Mouse (Mus musculus) MEL (cell line): ENCODE data around the gene Rnasel. TPM values are rescaled to one million over a fixed set of nuclear protein-coding genes. Genes with fewer than 3 reads are reported as not detected.

Source experiments
- DNase-seq: peaks from one replicate; pipeline ENCODE4 v3.0.0; 2011; ENCODE audit warnings: low read depth, low spot score
- H3K27ac ChIP-seq: 2 replicates; pipeline ENCODE4 v1.5.1; 2012; ENCODE audit warnings: low read depth, mild to moderate bottlenecking, control low read depth, low read length, moderate library complexity; ENCODE audit not compliant: control insufficient read depth
- H3K27me3 ChIP-seq, 2 experiments: fragments of 150-350 bp in 1 of 2; sonication (generic) in 1 of 2; 2 replicates each; pipeline ENCODE4 v1.6.1; 2012; ENCODE audit warnings: low read length in 2 of 2, mild to moderate bottlenecking in 2 of 2, improper control_type of control experiment in 1 of 2, moderate library complexity in 1 of 2; ENCODE audit not compliant: insufficient read depth in 2 of 2, control insufficient read depth in 1 of 2
- H3K36me3 ChIP-seq, 2 experiments: 2 replicates each; pipeline ENCODE4 v1.6.1; 2012 to 2014; ENCODE audit warnings: low read length in 2 of 2, improper control_type of control experiment in 1 of 2, inconsistent platforms in 1 of 2, mild to moderate bottlenecking in 1 of 2; ENCODE audit not compliant: insufficient read depth in 2 of 2, control insufficient read depth in 1 of 2
- H3K4me1 ChIP-seq, 2 experiments: fragments of 150-350 bp in 1 of 2; sonication (generic) in 1 of 2; 2 replicates each; pipeline ENCODE4 v1.6.1; 2012; ENCODE audit warnings: low read length in 2 of 2, improper control_type of control experiment in 1 of 2, mild to moderate bottlenecking in 1 of 2; ENCODE audit not compliant: insufficient read depth in 2 of 2, control insufficient read depth in 1 of 2
- H3K4me3 ChIP-seq, 2 experiments: fragments of 150-350 bp in 1 of 2; sonication (generic) in 1 of 2; 2 replicates each; pipeline ENCODE4 v1.5.1; 2012; ENCODE audit warnings: low read depth in 2 of 2, low read length in 2 of 2, mild to moderate bottlenecking in 2 of 2, moderate library complexity in 2 of 2, control low read depth in 1 of 2, improper control_type of control experiment in 1 of 2; ENCODE audit not compliant: control insufficient read depth in 1 of 2, insufficient read depth in 1 of 2
- H3K79me2 ChIP-seq: 2 replicates; pipeline ENCODE4 v1.6.1; 2012; ENCODE audit warnings: mild to moderate bottlenecking, low read length, moderate library complexity; ENCODE audit not compliant: control insufficient read depth, poor library complexity, insufficient read depth
- H3K9ac ChIP-seq: 2 replicates; pipeline ENCODE4 v1.6.1; 2012; ENCODE audit warnings: low read depth, mild to moderate bottlenecking, control low read depth, low read length, moderate library complexity; ENCODE audit not compliant: control insufficient read depth, poor library complexity, severe bottlenecking
- H3K9me3 ChIP-seq: fragments of 150-350 bp; sonication (generic); replicated peaks from 2 replicates; pipeline ENCODE4 v1.6.1; 2012; ENCODE audit warnings: mild to moderate bottlenecking, low read length, improper control_type of control experiment, moderate library complexity; ENCODE audit not compliant: insufficient read depth
- CHD2 ChIP-seq: IDR thresholded peaks from 2 replicates; pipeline ENCODE4 v1.6.1; 2011; ENCODE audit warnings: low read length, improper control_type of control experiment
- ELF1 ChIP-seq: IDR thresholded peaks from 2 replicates; pipeline ENCODE4 v1.6.1; 2014; ENCODE audit warnings: low read depth, mild to moderate bottlenecking, inconsistent platforms, low read length, improper control_type of control experiment, moderate library complexity
- EP300 ChIP-seq, 2 experiments: IDR thresholded peaks; 2 replicates each; pipeline ENCODE4 v1.6.1; 2011; ENCODE audit warnings: improper control_type of control experiment in 2 of 2, low read length in 2 of 2, low read depth in 1 of 2, mild to moderate bottlenecking in 1 of 2
- ETS1 ChIP-seq: IDR thresholded peaks from 2 replicates; pipeline ENCODE4 v1.6.1; 2012; ENCODE audit warnings: low read depth, mild to moderate bottlenecking, inconsistent platforms, low read length, improper control_type of control experiment, moderate library complexity
- GATA1 ChIP-seq: IDR thresholded peaks from 2 replicates; pipeline ENCODE4 v1.6.1; 2011; ENCODE audit warnings: low read depth, low read length, improper control_type of control experiment
- HCFC1 ChIP-seq: IDR thresholded peaks from 2 replicates; pipeline ENCODE4 v1.6.1; 2012; ENCODE audit warnings: low read depth, mild to moderate bottlenecking, inconsistent platforms, low read length, improper control_type of control experiment, moderate library complexity
- JUND ChIP-seq: IDR thresholded peaks from 2 replicates; pipeline ENCODE4 v1.6.1; 2011; ENCODE audit warnings: low read depth, mild to moderate bottlenecking, improper control_type of control experiment, low read length
- MAFK ChIP-seq: IDR thresholded peaks from 2 replicates; pipeline ENCODE4 v1.6.1; 2011; ENCODE audit warnings: low read depth, mild to moderate bottlenecking, low read length, improper control_type of control experiment, borderline replicate concordance
- MEF2A ChIP-seq: IDR thresholded peaks from 2 replicates; pipeline ENCODE4 v1.6.1; 2014; ENCODE audit warnings: low read depth, mild to moderate bottlenecking, inconsistent platforms, low read length, improper control_type of control experiment; ENCODE audit not compliant: poor library complexity, insufficient replicate concordance, severe bottlenecking; ENCODE audit errors: extremely low read depth
- MXI1 ChIP-seq: IDR thresholded peaks from 2 replicates; pipeline ENCODE4 v1.6.1; 2011; ENCODE audit warnings: mild to moderate bottlenecking, low read depth, low read length, improper control_type of control experiment
- MYB ChIP-seq: IDR thresholded peaks from 2 replicates; pipeline ENCODE4 v1.6.1; 2011; ENCODE audit warnings: mild to moderate bottlenecking, low read depth, low read length, improper control_type of control experiment
- NELFE ChIP-seq: IDR thresholded peaks from 2 replicates; pipeline ENCODE4 v1.6.1; 2011; ENCODE audit warnings: low read depth, low read length, improper control_type of control experiment
- NRF1 ChIP-seq: IDR thresholded peaks from 2 replicates; pipeline ENCODE4 v1.6.1; 2014; ENCODE audit warnings: low read depth, mild to moderate bottlenecking, inconsistent platforms, low read length, improper control_type of control experiment, moderate library complexity; ENCODE audit not compliant: poor library complexity, insufficient read depth, severe bottlenecking
- RAD21 ChIP-seq: IDR thresholded peaks from 2 replicates; pipeline ENCODE4 v1.6.1; 2011; ENCODE audit warnings: mild to moderate bottlenecking, low read depth, low read length, improper control_type of control experiment
- SMC3 ChIP-seq: IDR thresholded peaks from 2 replicates; pipeline ENCODE4 v1.6.1; 2011; ENCODE audit warnings: low read depth, low read length, improper control_type of control experiment
- TAL1 ChIP-seq: IDR thresholded peaks from 2 replicates; pipeline ENCODE4 v1.6.1; 2012; ENCODE audit warnings: mild to moderate bottlenecking, inconsistent platforms, low read length, moderate library complexity, mixed read lengths
- TBP ChIP-seq: IDR thresholded peaks from 2 replicates; pipeline ENCODE4 v1.8.0; 2011; ENCODE audit warnings: low read depth, low read length, improper control_type of control experiment
- USF1 ChIP-seq: IDR thresholded peaks from 2 replicates; pipeline ENCODE4 v1.6.1; 2014; ENCODE audit warnings: low read depth, mild to moderate bottlenecking, inconsistent platforms, low read length, improper control_type of control experiment, moderate library complexity
- ZC3H11A ChIP-seq: IDR thresholded peaks from 2 replicates; pipeline ENCODE4 v1.6.1; 2012; ENCODE audit warnings: low read depth, mild to moderate bottlenecking, inconsistent platforms, low read length, improper control_type of control experiment
- ZMIZ1 ChIP-seq: IDR thresholded peaks from 2 replicates; pipeline ENCODE4 v1.6.1; 2012; ENCODE audit warnings: low read depth, mild to moderate bottlenecking, inconsistent platforms, low read length, improper control_type of control experiment, moderate library complexity
- polyA plus RNA-seq, 2 experiments: library from polyadenylated mRNA; stranded (reverse) in 1 of 2; unstranded in 1 of 2; fragments of >175 nt in 1 of 2; fragments of >200 nt in 1 of 2; gene quantifications; 2 replicates each; pipeline versions ENCODE4 v1.2.1 to v1.2.4; 2012; ENCODE audit warnings: low replicate concordance in 2 of 2, low read depth in 1 of 2; ENCODE audit not compliant: insufficient read length in 2 of 2, insufficient read depth in 1 of 2, missing spikeins in 1 of 2
- total RNA-seq: library from RNA; depleted of rRNA; stranded (reverse); fragments of 300-350 nt; gene quantifications from 2 replicates; pipeline ENCODE4 v1.2.3, GENCODE M21; 2012

The Rnasel gene
- total and polyA plus RNA-seq, 3 experiments, result 5.2 to 8.1 TPM; not detected in 1

- Histone ChIP-seq H3K27me3 (no peaks in the 10 kb centered on the region), H3K79me2 (no peaks in the 10 kb centered on the region), H3K4me1 (no peaks in the 10 kb centered on the region), H3K27ac (no peak overlapping the region), H3K9me3 (no peaks in the 10 kb centered on the region), H3K9ac (no peak overlapping the region), H3K4me3 (no peak overlapping the region), H3K36me3 (no peaks in the 10 kb centered on the region)
- no peak for DNase-seq
- TF ChIP-seq NELFE (no peak), MEF2A (no peak), ELF1 (no peak), GATA1 (no peak), JUND (no peak), SMC3 (no peak), MAFK (no peak), ZC3H11A (no peak), ETS1 (no peak), MYB (no peak), RAD21 (no peak), MXI1 (no peak), USF1 (no peak), TAL1 (no peak), EP300 (IDR thresholded peaks at IDR 0.05; ENCODE audit: low read depth in 1 of 2, low read length in 2 of 2) (no peak), ZMIZ1 (no peak), HCFC1 (no peak), CHD2 (no peak), TBP (no peak), NRF1 (no peak)
Measured at GRCm38 (mm10) chr1:153740775-153741400, 8.3 kb upstream of the Rnasel start.
